Mouse (Mus musculus) layer of hippocampus, adult 11-12 months (tissue): ENCODE measurements around the gene Zfp385b.

Experiments used
- DNase-seq: peaks from one replicate; pipeline ENCODE4 v3.0.0; 2022; ENCODE audit warnings: low spot score

Zfp385b gene

GRCm38 (mm10) chr2:77586581-77587360 is 232.7 kb downstream of the Zfp385b start:
- DNase-seq: no peak

- no peak for DNase-seq
Observed at GRCm38 (mm10) chr2:77583586-77583985, 235.9 kb downstream of the Zfp385b start.

- DNase-seq: no peak
Observed at GRCm38 (mm10) chr2:77576571-77576970, 242.9 kb downstream of the Zfp385b start.

GRCm38 (mm10) chr2:77567528-77568435 is 251.7 kb downstream of the Zfp385b start:
- no peak for DNase-seq

- DNase-seq: no peak
Observed at GRCm38 (mm10) chr2:77563706-77564105, 255.7 kb downstream of the Zfp385b start.

- no peak for DNase-seq
Observed at GRCm38 (mm10) chr2:77561941-77562340, 257.5 kb downstream of the Zfp385b start.

GRCm38 (mm10) chr2:77556938-77557337 is 262.5 kb downstream of the Zfp385b start:
- no peak for DNase-seq

GRCm38 (mm10) chr2:77555980-77556379 is 263.5 kb downstream of the Zfp385b start:
- no peak for DNase-seq

GRCm38 (mm10) chr2:77552675-77553074 is 266.8 kb downstream of the Zfp385b start:
- no peak for DNase-seq

GRCm38 (mm10) chr2:77543388-77543787 is 276.1 kb downstream of the Zfp385b start:
- no peak for DNase-seq

- no peak for DNase-seq
Observed at GRCm38 (mm10) chr2:77542605-77543004, 276.8 kb downstream of the Zfp385b start.

GRCm38 (mm10) chr2:77541681-77542080 is 277.8 kb downstream of the Zfp385b start:
- DNase-seq: no peak

GRCm38 (mm10) chr2:77540860-77541259 is 278.6 kb downstream of the Zfp385b start:
- DNase-seq: no peak

GRCm38 (mm10) chr2:77536556-77536955 is 282.9 kb downstream of the Zfp385b start:
- no peak for DNase-seq

GRCm38 (mm10) chr2:77528079-77528752 is 291.2 kb downstream of the Zfp385b start:
- DNase-seq: no peak

GRCm38 (mm10) chr2:77527616-77528015 is 291.8 kb downstream of the Zfp385b start:
- no peak for DNase-seq

GRCm38 (mm10) chr2:77526803-77527202 is 292.6 kb downstream of the Zfp385b start:
- no peak for DNase-seq

GRCm38 (mm10) chr2:77526301-77526700 is 293.1 kb downstream of the Zfp385b start:
- DNase-seq: no peak

- no peak for DNase-seq
Observed at GRCm38 (mm10) chr2:77522223-77522622, 297.2 kb downstream of the Zfp385b start.

GRCm38 (mm10) chr2:77519341-77519740 is 300.1 kb downstream of the Zfp385b start:
- DNase-seq: no peak

GRCm38 (mm10) chr2:77518693-77519092 is 300.7 kb downstream of the Zfp385b start:
- no peak for DNase-seq

- DNase-seq: no peak
Observed at GRCm38 (mm10) chr2:77516606-77517005, 302.8 kb downstream of the Zfp385b start.
